Mouse (Mus musculus): ENCODE data around the gene Olah. TPM values are rescaled to one million over a fixed set of nuclear protein-coding genes. Genes with fewer than 3 reads are reported as not detected.
A peak's percentile ranks its signal among the peaks of the same experiment; 100 is the strongest.

Olah gene
- total RNA-seq, 2 experiments from 2014 or later, result not detected

DNA sequence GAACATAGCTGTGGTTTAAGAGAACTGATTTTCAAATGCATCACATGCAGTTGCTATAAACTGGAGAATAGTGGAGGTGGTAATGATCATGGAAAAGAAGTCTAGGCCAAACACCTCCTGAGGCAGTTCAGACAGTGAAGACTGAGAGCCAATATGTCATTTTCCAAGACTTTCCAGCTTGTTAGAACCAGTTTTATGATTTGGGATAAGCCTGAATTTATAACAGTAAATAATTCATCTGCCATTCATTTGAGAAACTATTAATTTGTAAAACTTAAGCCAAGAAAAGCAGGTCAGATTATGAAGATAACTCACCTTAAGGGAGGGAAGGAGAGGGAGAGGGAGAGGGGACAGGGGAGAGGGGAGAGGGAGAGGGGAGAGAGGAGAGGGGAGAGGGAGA lies 43.9 kb downstream of the Olah start:
- no peak for ATAC-seq (replicated peaks; ENCODE audit: poor library complexity)

DNA sequence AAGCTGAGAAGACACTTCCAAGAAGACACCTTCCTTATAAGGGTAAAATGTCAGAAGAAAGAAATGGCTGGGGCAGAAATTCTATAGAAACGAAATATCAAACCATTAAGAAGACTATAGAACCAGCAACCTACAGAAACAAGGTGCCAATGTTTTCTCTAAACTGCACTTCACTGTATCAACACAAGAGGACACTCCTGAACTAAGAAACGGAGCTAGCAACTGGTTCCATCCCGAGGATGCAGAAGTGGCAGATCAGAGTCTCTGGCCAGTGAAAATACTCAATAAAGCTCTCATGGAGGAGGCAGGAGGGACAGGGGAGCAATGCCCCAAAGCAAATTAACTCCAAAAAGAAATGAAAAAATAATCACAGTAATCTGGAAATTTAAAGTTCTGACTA lies 48.1 kb downstream of the Olah start:
- peak; percentile 97 for ATAC-seq (replicated peaks; ENCODE audit: poor library complexity)

DNA sequence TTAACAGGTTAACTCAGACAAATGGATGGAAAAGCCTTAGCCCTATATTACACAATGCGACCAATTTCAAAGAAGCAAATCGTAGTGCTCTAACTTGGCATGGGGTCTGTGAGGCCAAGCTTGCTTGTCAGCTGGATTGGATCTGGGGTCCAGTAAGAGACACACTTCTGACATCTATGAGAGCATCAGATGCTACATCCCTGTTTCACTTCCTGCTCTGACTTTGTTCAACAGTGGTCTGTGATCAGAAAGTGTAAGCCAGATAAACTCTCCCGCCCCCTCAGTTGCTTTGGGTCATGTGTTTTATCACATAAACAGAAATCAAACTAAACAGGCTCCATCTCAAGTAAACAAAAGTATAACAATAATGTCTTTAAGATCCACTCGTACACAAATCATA lies 48.6 kb downstream of the Olah start:
- no peak for ATAC-seq (replicated peaks; ENCODE audit: poor library complexity)

DNA sequence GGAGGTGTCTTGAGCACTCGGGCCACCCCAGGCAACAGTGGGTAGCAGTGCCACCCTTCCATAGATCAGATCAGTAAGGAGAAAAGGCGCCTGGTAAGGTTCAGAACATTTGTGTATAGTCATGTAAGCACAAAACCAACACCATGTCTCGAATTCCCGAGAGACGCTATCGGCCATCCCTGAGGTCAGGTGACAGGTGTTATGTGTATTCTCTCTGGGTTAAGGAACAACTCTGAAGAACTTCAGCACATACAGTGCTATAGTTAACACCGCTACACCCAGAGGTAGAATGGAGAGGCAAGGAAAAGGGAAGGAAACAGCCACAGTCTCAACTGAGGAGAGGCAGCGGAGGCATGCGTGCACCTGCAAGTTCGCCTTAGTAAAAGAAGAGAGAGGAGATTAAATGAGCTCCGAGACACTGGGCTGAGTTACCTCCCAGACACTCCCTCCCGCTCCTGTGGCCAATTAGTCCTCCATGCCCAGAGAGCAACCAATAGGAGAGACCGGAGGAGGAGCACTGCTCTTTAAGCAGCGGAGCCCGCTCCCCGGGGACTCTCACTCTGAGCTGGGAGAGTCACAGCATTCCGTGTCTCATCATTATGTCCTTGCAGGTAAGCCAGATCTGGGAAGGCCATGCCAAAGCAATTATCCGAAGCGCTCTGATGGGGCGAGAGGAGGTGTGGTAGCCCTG lies 61.3 kb downstream of the Olah start, which contains the start of gene Acbd7:
Acbd7 (plus strand) TSS at position 558 of the 691 bp plus-strand sequence.
- peak; percentile 67 for ATAC-seq (replicated peaks; ENCODE audit: poor library complexity)

DNA sequence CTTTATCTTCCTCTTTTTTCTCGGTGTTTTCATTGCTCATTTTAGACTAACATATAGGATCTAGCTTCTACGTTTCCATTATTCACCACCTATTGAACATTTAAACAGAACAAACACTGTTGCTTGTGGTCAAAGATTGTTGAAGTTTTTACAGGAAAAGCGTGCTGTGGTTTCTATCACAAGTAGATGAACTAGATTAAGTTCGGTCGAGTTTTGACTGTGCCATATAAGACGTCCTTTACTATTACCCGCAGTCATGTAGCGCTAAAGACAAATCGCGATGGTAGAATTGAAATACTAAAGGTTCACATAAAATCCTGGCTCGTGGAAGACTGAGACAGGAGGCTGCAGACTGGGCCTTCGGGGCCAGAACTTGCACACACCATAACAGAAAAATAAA lies 63.2 kb downstream of the Olah start:
- ATAC-seq (replicated peaks; ENCODE audit: poor library complexity), result no peak

DNA sequence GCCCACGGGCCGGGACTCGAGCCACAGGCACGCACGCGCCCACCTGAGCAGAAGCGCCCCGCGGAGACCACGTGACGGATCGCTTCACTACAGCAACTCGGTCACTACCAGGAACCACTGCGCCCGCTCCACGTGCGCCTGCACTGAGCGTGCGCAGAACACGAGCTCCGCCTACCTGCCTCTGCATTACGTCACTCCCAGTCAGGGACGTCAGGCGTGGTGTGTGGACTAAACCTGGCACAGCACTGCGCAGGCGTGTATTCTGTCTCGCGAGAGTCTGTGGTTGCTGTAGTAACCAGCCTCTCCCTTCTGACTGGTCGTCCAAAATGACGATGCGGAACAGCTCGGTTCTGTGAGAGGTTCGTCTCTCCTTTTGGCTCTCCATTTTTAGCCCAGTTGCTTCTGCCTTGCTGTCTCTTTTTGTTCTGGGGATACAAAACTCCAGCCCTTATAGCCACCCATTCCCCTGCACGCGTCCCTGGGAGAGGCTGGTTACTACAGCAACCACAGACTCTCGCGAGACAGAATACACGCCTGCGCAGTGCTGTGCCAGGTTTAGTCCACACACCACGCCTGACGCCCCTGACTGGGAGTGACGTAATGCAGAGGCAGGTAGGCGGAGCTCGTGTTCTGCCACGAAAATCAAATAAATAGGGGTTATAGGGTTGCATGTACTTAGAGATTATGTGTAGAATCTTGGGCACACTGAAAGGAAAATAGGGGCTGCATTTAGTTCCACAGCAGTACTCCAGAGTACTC lies 64.3 kb downstream of the Olah start, which contains the start of gene Rpp38:
Rpp38 (minus strand) TSS at position 160 of the 759 bp plus-strand sequence.
- peak; percentile 77 for ATAC-seq (replicated peaks; ENCODE audit: poor library complexity)

DNA sequence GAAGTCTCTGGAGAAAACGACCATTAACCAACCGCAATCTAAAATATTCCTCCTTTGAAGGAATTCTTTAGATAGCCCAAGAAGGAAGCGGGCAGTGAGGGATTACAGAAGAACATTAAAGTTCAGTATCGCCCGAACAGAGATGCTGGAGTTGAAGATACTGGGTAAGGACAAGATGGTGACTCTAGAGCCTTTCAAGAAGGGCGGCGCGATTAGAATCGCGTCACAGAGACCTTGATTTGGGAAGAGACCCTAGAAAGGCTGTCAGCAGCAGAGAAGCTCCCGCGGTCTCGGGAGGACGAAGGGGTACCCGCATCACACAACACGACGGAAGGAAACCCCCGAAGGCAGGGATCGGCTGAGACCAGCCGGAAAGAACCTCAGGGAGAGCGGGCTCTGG lies 65.0 kb downstream of the Olah start:
- ATAC-seq (replicated peaks; ENCODE audit: poor library complexity), result peak; percentile 5; the same call in 1 of the 2 replicates

DNA sequence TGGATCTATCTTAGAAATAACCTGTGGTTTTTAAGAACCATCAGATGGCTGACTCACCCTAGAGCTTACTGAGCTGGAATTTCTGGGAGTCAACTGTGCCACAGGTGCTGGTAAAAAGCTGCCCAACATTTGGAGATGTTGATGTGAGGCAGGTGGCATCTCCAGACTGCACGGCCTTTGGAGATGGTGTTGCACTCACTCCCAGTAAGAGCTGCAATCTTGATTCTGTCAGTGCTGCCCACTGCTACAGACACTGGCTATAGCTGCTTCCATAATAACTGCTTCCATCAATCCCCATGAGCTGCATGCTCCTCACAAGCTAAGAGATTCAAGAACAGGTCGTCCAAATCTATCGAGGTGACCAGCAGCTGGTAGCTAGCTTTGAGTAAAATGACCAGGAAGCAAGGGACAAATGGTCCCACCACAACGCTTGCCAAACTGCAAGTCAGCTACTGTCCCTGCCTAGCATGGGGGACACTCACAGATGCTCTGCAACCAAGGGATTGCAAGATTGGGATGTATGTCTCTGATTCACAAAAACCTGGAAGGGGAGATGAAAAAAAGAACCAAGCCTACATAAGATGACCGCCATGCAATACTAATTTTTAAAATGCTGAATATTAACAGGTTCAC lies 65.8 kb downstream of the Olah start:
- no peak for ATAC-seq (replicated peaks; ENCODE audit: poor library complexity)

DNA sequence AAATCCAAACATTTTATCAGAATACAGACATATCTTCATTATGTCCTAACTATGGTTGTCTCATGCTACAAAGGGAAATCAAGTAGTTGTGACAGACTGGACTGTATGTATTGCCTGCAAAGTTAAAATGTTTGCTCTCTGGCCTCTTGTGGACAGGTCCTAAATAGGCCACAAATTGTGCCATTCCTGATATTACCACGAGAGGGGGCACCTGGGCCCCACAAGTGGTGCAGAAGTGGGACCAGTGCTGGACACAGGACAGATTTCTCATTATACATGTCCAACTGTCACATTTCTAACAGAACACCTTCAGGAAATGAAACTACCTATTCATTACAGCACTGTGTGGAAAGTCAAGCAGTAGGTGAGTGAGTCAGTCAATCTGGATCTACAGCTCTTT lies 69.7 kb downstream of the Olah start:
- ATAC-seq (replicated peaks; ENCODE audit: poor library complexity), result peak; percentile 72

DNA sequence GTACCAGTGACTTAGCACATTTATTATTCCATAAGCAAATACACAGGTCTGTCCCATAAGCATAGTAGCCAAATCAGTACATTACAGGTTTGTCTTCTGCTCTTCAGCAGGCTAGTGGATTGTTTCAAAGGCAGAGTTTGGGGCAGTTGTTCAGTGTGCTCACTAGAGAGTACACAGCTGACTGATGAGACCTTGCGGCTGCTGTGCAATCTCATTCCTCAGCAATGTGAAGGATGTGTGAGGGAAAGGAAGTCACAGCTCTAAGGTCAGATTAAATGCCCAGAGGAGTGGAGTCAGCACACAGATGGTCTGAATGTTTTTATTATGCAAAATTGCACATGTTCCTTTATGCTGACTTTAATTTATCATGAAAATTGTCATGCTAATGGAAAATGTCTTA lies 70.5 kb downstream of the Olah start:
- ATAC-seq (replicated peaks; ENCODE audit: poor library complexity), result no peak

DNA sequence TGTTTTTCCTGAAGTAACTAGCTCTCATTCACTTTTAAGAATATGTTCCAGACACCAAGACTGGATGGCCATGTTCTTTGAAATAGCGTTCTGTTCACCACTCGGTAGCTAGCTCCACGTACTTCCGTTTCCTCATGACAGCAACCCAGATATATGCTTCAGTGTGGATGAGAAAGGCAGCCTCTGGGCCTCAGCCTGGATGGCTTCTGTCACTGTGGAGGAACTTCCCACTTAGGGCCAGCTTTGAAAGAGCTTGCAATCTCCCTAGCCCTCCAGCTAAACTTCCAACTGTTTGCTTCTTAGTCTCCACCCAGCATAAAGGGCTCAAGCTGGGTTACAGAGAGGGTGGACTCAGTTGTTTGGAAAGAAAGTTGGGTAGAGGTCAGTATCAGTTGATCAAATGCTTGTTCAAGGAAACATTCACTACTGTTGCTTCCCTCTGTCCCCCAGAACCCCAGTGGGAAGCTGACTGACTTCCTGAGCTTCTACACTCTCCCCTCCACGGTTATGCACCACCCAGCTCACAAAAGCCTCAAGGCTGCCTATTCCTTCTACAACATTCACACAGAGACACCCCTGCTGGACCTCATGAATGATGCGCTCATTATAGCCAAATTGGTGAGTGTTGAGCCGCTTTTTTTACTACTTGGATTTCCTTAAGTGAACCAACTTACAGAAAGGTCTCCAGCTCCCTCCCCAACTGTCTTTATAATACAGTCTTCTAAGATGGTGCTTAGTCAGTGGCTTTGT lies 72.5 kb downstream of the Olah start:
- no peak for ATAC-seq (replicated peaks; ENCODE audit: poor library complexity)

DNA sequence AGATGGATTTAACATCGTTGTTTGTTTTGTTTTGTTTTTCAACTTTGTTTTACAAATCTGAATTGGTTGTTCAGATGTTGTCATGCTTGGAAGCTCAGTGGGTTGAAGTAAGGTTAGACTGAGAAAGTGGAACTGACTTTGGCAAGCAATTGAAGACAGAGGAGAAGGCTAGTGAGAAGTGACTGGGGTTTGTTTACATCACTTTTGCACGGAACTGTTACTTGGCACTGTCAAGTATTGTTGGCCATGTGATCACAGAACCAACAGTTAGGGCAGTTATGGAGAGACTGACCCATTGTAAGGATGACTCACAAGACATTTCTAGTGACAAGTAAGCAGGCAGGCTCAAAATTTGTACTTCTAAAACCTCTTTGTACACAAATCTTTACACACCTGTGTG lies 73.9 kb downstream of the Olah start:
- no peak for ATAC-seq (replicated peaks; ENCODE audit: poor library complexity)

DNA sequence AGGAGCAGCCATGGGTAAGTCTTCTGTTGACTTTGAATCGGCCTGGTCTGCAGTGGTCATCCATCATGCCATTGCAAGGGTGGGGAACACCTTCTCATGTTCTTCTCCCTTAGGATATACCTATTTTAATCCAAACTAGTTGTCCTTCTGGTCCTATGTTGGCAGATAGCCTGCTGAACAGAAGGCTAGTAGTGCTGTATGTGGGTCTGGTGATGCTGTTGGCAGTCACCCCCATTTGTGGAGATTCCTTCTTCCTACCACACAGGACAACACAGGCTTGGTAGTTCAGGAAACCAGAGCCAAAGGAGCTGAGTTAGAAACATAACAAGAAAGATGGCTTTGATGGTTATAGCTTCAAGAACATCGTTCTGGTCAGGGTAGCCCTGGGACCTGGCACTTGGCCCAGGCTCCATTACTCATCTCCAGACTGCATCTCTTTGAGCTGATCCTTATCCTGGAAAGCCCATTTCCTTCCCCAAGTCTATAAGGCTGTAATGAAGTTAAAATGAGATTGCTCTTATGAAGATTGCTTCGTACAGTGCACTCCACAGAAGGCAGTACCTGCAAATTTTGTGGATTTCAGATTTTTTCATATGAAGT lies 91.5 kb downstream of the Olah start:
- no peak for ATAC-seq (replicated peaks; ENCODE audit: poor library complexity)

DNA sequence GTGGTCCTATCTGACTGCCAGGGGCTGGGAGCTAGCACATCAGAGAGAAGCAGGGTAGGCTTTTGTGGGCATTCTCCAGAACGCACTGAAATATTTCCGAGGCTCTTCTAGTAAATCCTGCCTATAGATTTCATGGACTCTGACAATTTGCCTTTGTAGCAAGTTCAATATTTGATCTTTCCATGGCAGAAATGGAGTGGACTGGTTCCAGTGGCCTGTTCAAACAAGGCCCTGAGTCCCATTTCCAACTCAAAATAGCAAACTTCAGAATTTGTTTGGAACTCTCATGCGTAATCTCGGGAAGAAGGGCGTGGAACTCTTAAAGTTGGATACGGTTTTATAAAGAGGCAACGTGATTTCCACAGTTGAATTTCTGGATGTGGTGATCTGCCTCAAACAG lies 101.2 kb downstream of the Olah start:
- no peak for ATAC-seq (replicated peaks; ENCODE audit: poor library complexity)

DNA sequence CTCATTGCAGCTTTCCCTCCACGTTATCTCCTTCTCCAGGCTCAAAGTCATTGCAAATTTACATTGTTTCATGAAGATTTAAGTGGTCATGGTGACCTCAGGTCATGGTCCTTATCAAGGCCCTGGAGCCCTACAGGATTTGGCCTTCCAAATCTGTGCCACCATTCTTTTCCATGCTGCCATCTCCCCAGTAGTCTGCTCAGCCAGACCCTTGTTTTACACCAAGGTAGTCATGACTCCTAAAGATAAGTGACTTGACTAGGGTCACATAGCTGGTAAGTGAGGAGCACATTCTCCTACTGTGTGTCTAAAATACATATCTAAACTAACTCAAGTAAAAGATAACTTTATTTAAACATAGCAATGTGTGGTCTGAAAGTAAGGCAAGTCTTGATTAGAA lies 104.8 kb downstream of the Olah start:
- ATAC-seq (replicated peaks; ENCODE audit: poor library complexity), result 0 out of 2 replicates have a peak, but pooled peaks have one; percentile 14

Other genes with a start within 250 kb of the Olah start
- gene Nmt2, start 113.0 kb downstream of the Olah start, total RNA-seq (2015), result 16.8 and 17.2 TPM in 2 replicates
- 22.6 and 24.6 TPM in 2 replicates for gene Nmt2, start 113.0 kb downstream of the Olah start, total RNA-seq (2017)
- 19.4 and 27.5 TPM in 2 replicates for gene Rpp38, start 64.6 kb downstream of the Olah start, total RNA-seq (2015)
- gene Rpp38, start 64.6 kb downstream of the Olah start, total RNA-seq (2017), result 5.8 and 13.1 TPM in 2 replicates
- 0.73 TPM in 1 of 2 replicates, not detected in the other for gene Acbd7, start 61.0 kb downstream of the Olah start, total RNA-seq (2015)
- gene Acbd7, start 61.0 kb downstream of the Olah start, total RNA-seq (2017), result not detected in 2 replicates
- gene Meig1, start 25.4 kb upstream of the Olah start, total RNA-seq (2015), result not detected in 2 replicates
- gene Meig1, start 25.4 kb upstream of the Olah start, total RNA-seq (2017), result not detected in 2 replicates
- 10.2 and 17.1 TPM in 2 replicates for gene Dclre1c, start 26.9 kb upstream of the Olah start, total RNA-seq (2015)
- 9.6 and 15.3 TPM in 2 replicates for gene Dclre1c, start 26.9 kb upstream of the Olah start, total RNA-seq (2017)
- 16.9 and 20.0 TPM in 2 replicates for gene Suv39h2, start 77.8 kb upstream of the Olah start, total RNA-seq (2015)
- gene Suv39h2, start 77.8 kb upstream of the Olah start, total RNA-seq (2017), result 15.6 and 17.4 TPM in 2 replicates
- gene Gm45902, start 115.6 kb upstream of the Olah start, total RNA-seq (2015), result 5.3 and 6.0 TPM in 2 replicates
- gene Gm45902, start 115.6 kb upstream of the Olah start, total RNA-seq (2017), result 11.9 and 12.8 TPM in 2 replicates
- gene Hspa14, start 115.6 kb upstream of the Olah start, total RNA-seq (2015), result 65.8 and 83.1 TPM in 2 replicates
- 172 TPM in 2 replicates for gene Hspa14, start 115.6 kb upstream of the Olah start, total RNA-seq (2017)
- gene Cdnf, start 115.8 kb upstream of the Olah start, total RNA-seq (2015), result 0.59 and 0.62 TPM in 2 replicates
- 0.25 and 0.68 TPM in 2 replicates for gene Cdnf, start 115.8 kb upstream of the Olah start, total RNA-seq (2017)
- gene Fam107b, start 173.3 kb upstream of the Olah start, total RNA-seq (2015), result 1,007 and 1,094 TPM in 2 replicates
- 622 and 1,143 TPM in 2 replicates for gene Fam107b, start 173.3 kb upstream of the Olah start, total RNA-seq (2017)

All from megakaryocyte progenitor cell, adult 5-6 weeks (primary cell).